Mouse (Mus musculus) midbrain, embryonic 10.5 days (tissue): Measurements from ENCODE around the gene Sag. TPM values are rescaled to one million over a fixed set of nuclear protein-coding genes. Genes with fewer than 3 reads are reported as not detected.

Experiments
- DNase-seq: peaks from one replicate; pipeline ENCODE4 v3.0.0-alpha.2; 2017; ENCODE audit warnings: low spot score
- H3K27ac ChIP-seq: fragments of 300-500 bp; sonication (generic); replicated peaks from 2 replicates; pipeline ENCODE4 v1.5.1; 2016; ENCODE audit warnings: mild to moderate bottlenecking
- H3K27me3 ChIP-seq: fragments of 300-500 bp; sonication (generic); 2 replicates; pipeline ENCODE4 v1.6.1; 2016; ENCODE audit warnings: low read depth, mild to moderate bottlenecking; ENCODE audit not compliant: poor library complexity, severe bottlenecking
- H3K36me3 ChIP-seq: fragments of 300-500 bp; sonication (generic); 2 replicates; pipeline ENCODE4 v1.6.1; 2016; ENCODE audit warnings: mild to moderate bottlenecking, moderate library complexity
- H3K4me1 ChIP-seq: fragments of 300-500 bp; sonication (generic); 2 replicates; pipeline ENCODE4 v1.6.1; 2016
- H3K4me3 ChIP-seq: fragments of 300-500 bp; sonication (generic); 2 replicates; pipeline ENCODE4 v1.5.1; 2016; ENCODE audit warnings: mild to moderate bottlenecking, moderate library complexity
- H3K9me3 ChIP-seq: fragments of 300-500 bp; sonication (generic); replicated peaks from 2 replicates; pipeline ENCODE4 v1.6.1; 2016; ENCODE audit warnings: mild to moderate bottlenecking
- WGBS: fragments of 180-500 bp; shearing (Covaris S2); methylation state at CpG from one replicate; pipeline ENCODE4 v1.1.7; 2016; 5-methylcytosine and 5-hydroxymethylcytosine counted together
- polyA plus RNA-seq: library from polyadenylated mRNA; unstranded; fragments of >200 nt; fragmentation: Nextera tagmentation; extraction: Ambion mirVana; gene quantifications from 2 replicates; pipeline ENCODE4 v1.2.1, GENCODE M21; 2016

Sag gene
- polyA plus RNA-seq, 1 experiment from 2014 or later = 2.7 TPM

DNA sequence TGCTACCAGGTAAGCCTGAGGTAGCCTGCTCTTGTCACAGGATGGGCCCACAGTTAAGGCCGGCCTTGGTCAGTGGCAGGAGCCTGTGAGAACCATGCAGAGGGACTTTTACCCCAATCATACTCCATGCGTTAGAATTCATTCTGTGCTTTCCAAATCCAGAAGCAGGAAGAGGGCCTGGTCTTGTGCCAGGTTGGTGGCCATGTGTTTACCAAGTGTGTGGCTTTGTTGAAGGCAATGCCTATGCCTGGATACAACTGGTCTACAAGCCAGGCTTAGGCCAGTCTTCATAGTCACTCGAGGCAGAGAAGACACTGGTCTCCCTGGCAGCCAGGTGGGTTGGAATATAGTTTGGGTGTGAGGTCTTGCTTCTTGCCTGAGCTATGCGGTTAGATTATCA is 88.2 kb downstream of the Sag start:
- DNase-seq = no peak
- H3K27ac ChIP-seq = no peak overlapping the region
- WGBS = 91% methylated on average over 4 of the region's 4 CpGs
- no peaks in the 10 kb centered on the region; the same call in 1 of the 2 replicates for H3K36me3 ChIP-seq
- H3K4me1 ChIP-seq = peaks cover 4% of the 10 kb centered on the region; the same call in 1 of the 2 replicates
- no peaks in the 10 kb centered on the region for H3K9me3 ChIP-seq
- H3K4me3 ChIP-seq = no peak overlapping the region
- H3K27me3 ChIP-seq = no peaks in the 10 kb centered on the region

DNA sequence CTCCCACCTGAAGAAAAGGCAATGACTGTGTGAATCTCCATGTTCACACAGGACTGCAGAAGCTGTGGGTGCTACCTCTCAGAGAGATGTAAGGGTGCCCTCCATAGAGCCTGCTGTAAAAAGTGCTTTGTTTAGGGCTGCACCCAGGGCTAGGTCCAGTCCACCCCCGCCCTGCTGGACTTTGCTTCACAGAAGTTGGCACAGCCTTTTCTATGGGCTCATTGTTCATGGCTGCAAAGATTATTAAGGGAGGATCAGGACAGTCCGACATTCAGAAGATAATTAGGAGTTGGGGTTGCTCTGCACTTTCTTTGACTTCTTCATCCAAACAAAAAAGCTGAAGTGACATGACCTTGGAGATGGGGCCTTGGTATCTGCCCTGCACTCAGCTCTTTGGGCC is 89.0 kb downstream of the Sag start:
- no peaks in the 10 kb centered on the region; the same call in 1 of the 2 replicates for H3K36me3 ChIP-seq
- no peaks in the 10 kb centered on the region for H3K9me3 ChIP-seq
- no peaks in the 10 kb centered on the region for H3K27me3 ChIP-seq
- H3K4me3 ChIP-seq = no peak overlapping the region
- peaks cover 4% of the 10 kb centered on the region; the same call in 1 of the 2 replicates for H3K4me1 ChIP-seq
- DNase-seq = no peak
- no peak overlapping the region for H3K27ac ChIP-seq
- 69% methylated on average over 2 of the region's 2 CpGs for WGBS

DNA sequence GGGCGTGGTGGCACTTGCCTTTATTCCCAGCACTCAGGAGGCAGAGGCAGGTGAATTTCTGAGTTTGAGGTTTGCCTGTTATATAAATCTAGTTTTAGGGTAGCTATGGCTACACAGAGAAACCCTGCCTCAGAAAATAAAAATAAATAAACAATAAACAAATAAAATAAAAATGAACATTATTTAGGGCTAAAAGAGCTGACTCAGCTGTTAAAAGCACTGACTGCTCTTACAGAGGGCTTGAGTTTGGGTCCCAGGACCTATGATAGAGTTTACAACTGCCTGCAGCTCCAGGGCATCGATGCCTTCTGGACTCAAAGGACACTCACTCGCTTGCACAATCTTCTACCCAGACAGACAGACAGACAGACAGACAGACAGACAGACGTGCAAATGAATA is 89.9 kb downstream of the Sag start:
- Histone ChIP-seq H3K27me3 (no peaks in the 10 kb centered on the region), H3K36me3 (no peaks in the 10 kb centered on the region; the same call in 1 of the 2 replicates), H3K4me3 (no peak overlapping the region), H3K4me1 (peaks cover 4% of the 10 kb centered on the region; the same call in 1 of the 2 replicates), H3K27ac (no peak overlapping the region), H3K9me3 (no peaks in the 10 kb centered on the region)
- 93% methylated on average over 4 of the region's 4 CpGs for WGBS
- no peak for DNase-seq

Other genes with a start within 250 kb of the Sag start
- 5.2 and 7.4 TPM in 2 replicates for gene Ngef, start 229.8 kb upstream of the Sag start, polyA plus RNA-seq
- gene Inpp5d, start 183.4 kb upstream of the Sag start, polyA plus RNA-seq = 3.3 and 3.6 TPM in 2 replicates
- gene Atg16l1, start 47.8 kb upstream of the Sag start, polyA plus RNA-seq = 33.2 and 39.8 TPM in 2 replicates
- 37.8 and 41.6 TPM in 2 replicates for gene Dgkd, start 49.6 kb downstream of the Sag start, polyA plus RNA-seq
- 30.9 and 35.0 TPM in 2 replicates for gene Usp40, start 204.9 kb downstream of the Sag start, polyA plus RNA-seq